Mouse (Mus musculus) adrenal gland, adult 18-20 months (tissue): ENCODE measurements at regions not wholly inside any gene's neighbourhood (a gene's known extent, or its start where the extent isn't known, plus 50 kb on each side); places are given as distances from the start of the nearest gene placed in this dataset.
"Not testable (repeated sequence)": the region's sequence is repeated elsewhere in the genome, so short reads cannot be mapped to it uniquely, and the experiment has no call there.

Experiments used
- DNase-seq, 2 experiments: peaks; one replicate each; pipeline ENCODE4 v3.0.0; 2021 to 2022; ENCODE audit warnings: low spot score in 2 of 2

DNA sequence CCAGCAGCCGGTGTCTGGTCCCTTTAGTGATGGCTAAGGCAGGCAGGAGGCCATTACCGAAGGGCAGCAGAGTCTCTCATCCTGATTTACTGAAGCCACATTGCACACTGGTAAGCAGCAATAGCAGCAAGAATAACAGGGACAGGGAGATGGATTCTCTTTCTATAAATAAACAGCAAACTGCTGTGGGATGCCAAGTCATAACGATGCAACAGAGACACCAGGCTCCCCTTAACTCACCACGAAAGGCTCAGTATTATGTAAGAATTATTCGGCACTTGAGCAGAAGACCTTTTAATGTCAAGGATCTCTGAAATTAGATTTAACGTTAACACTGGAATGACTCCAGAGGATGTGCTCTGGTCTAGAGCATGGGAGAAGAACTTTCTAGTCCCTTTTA lies 202.1 kb downstream of the Ddx10 start:
- DNase-seq: no peak

DNA sequence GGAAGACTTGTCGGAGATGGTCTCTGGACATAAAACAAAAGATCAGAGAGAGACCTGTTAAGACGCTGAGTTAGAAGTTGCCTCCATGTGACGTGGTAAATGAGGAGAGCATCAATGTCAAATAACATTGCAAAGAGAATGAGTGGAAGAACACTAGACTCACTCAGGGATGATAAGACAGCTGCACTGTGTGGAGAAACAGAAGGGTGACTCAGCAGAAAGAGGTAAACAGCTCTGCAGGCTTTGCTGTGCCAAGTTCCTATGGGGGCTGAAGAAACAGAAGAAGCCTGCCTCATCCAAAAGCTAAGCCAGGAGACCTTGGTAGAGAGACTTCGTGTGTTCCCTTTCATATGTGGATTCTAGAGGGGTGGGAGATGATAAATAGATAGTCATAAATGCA lies 214.1 kb downstream of the Ddx10 start:
- DNase-seq: no peak

DNA sequence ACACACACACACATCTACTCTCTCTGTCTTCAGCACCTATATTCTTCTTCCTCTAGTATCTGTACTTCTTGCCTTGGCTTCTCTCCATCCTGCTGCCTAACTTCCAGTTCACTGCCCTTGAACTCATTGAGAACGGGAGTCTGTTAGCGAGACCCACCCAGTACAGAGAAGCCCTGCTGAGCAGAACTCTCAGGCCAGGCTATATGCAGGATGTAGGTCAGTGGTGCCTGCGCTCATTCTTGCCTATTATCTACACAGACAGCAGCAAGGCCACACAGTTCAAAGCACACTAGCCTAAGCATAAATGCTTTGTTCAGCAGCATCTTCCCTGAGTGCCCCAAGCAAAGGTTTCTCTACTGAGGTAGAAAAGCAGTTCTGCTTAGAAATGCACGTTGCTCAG lies 225.8 kb downstream of the Ddx10 start:
- no peak for DNase-seq

DNA sequence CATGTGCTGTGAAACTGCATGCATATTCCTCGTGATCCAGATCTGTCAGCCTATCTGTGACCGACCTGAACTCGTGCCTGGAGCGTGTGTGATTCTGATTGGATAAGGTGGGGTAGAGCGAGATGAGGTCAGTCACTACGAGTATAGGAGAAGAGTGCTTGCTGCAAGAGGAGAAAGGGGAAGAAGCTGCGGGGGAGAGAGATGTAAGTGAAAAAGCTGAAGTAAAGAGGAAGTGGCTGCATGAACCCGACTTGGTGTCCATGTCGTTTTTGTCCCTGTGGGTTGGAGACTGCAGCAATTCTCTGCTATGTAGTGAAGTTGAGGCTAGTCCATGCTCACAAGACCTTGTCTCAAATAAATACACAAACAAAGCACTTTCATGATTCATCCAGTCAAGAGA lies 237.1 kb downstream of the Ddx10 start:
- no peak for DNase-seq

DNA sequence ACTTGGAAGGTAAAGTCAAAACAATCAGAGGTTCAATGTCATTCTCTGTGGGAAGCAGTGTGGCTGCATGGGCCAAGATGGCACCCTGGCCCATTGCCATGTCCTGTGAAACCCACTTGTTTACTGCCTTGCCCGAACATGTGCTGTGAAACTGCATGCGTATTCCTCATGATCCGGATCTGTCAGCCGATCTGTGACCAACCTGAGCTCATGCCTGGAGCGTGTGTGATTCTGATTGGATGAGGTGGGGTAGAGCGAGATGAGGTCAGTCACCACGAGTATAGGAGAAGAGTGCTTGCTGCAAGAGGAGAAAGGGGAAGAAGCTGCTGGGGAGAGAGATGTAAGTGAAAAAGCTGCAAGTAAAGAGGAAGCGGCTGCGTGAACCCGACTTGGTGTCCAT lies 240.5 kb downstream of the Ddx10 start:
- no peak for DNase-seq

DNA sequence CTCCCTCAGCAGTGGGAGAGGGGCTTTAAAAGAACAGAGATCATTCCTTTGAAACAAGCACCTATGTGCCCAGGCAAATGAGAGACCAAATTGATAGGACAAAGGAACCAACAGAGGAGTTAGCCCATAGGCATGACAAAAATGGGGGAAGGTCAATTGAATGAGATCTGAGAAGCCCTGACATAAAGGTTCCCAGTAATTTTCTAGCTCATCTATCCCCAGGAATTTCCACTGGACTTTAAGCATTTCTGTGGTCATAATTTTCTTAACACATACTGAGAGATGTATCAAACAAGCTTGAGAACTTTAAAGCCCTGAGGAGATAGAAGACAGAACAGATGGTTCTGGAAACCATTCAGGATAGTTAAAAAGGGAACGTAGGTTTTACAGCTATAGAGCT lies 241.8 kb downstream of the Ddx10 start:
- DNase-seq: no peak

DNA sequence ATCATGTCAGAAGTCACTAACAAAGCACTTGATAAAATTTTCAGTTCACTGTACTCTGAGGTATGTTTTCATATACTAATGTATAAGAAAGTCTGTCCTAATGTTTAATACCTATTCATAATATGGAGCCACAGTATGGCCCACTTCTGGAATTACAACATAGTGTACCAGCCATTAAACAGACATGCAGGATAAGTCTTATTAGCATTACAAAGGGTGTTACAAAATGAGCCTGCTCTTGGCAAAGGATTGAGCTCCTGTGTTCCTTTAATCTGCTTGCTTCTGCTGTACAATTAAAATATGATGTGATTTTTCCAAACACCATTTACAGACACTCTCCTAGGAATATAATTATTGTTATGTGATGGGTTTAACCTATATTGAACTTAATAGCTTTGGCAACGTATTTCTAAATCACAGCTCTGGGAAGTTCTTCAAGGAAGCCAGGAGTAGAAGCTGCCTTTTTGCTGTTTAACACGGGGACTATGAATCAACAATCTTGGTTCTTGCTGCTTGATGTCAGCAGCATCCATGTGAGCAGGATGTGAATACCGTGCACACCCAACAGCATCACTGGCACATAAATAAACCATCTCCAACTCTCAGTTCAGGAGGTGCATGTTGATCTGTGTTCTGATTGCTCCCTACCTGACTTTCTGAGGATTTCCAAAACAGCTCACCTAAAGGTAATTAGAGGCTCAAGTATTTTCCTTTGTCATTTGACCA lies 243.4 kb downstream of the Ddx10 start:
- no peak for DNase-seq

DNA sequence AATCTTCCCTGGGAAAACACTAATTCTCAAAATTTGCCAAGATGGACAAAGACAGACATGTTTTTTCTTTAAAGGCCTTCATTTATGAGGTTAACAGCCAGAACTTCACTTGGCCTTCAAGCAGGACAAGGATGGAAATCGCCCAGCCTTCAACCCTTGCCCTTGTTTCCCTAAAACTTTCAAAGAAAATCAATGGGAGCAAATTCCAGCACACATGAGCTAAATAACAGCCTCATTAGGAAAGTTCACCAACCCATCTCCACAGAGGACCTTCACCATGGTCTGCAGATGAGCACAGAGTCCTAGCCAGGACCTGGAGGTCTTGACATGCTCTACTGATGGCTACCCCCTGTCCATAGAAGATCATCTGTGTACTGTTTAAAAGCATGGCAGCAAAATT lies 271.8 kb downstream of the Ddx10 start:
- DNase-seq: no peak

DNA sequence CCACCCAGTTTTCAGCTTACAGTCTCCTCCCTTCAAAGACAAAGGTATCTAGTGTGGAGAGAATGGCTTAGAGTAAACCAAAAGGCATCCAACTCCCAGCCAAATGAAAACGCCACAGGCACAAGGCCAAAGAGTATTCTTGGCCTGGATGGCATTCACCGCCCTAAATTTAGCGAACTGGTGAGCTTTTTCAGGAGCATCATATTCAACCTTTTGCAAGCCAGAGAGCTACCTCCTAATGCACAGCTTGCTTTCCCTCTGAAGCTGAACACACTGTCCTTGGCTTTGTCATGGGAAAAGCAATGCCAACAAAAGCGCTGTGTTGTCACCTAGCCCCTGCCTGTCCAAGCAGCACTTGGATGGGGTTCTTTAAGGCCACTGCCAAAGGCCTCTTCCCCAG lies 282.2 kb downstream of the Ddx10 start:
- no peak for DNase-seq

DNA sequence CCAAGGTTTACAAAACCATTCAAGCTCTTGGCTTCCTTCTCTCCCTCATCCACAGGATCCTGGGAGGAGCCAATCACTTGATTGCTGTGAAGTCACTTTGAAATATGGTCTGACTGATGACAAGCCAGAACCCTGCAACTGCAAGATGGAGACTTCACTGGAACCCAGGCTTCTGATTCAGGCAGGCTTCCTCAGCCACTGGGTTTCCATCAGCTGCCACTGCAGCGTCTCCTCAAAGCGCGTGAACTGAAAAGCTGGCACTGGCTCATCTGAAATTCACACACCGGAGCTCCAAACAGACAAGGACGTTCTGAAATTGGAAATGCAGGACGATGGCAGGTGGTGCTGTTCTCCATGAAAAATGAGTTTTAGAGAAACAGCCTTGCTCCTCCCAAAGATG lies 280.1 kb upstream of the AI593442 start:
- DNase-seq: no peak

DNA sequence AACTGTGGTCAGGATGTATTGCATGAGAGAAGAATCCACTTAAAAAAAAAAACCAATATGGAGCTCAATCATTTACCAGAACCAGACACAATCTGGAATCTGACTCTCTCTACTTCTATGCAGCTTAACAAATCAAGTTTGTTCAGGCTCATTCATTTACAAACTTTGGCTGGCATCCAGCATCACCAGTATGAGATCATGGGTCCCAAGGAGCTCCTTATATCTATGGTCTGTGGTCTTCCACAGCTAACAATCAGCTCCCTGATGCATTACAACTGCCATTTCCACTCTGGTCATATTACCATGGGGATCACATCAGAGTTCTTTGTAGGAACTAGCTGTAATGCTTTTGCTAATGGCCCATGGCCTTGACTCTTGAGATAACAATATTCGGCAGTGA lies 277.7 kb upstream of the AI593442 start:
- DNase-seq: no peak

DNA sequence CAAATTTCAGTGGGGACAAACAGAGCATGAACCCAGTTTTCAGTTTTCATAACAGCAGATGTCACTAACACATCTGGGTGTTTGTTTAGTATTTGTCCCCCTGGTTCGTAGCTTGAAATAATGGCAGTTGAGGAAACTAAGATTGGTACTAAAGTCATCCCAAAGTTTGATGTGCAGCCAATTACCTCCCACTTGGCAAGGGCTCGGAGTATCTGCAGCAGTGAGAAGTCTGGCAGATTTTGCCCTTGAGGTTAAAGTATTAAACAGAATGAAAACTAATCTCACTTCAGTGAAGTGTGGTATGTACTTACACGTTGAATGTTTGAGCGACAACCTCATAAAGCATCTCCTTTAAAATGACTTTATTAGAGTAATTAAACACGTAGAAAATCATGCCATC lies 264.5 kb upstream of the AI593442 start:
- no peak for DNase-seq

DNA sequence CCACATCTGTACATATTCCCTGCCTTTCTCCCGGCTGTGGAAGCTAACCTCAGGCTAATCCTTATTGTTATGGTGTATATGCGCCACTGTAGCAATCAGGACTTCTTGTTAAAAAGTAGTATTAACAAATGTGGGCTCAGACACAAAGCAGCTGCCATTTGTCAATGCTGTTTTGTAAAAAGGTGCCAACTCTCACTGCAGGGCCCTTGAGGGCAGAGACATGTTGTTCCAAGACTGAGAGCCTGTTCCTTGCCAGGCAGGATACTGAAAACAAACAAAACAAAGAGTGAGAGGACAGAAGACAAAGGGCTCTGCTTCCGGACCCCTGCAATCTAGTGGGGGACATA lies 262.0 kb upstream of the AI593442 start:
- DNase-seq: no peak

DNA sequence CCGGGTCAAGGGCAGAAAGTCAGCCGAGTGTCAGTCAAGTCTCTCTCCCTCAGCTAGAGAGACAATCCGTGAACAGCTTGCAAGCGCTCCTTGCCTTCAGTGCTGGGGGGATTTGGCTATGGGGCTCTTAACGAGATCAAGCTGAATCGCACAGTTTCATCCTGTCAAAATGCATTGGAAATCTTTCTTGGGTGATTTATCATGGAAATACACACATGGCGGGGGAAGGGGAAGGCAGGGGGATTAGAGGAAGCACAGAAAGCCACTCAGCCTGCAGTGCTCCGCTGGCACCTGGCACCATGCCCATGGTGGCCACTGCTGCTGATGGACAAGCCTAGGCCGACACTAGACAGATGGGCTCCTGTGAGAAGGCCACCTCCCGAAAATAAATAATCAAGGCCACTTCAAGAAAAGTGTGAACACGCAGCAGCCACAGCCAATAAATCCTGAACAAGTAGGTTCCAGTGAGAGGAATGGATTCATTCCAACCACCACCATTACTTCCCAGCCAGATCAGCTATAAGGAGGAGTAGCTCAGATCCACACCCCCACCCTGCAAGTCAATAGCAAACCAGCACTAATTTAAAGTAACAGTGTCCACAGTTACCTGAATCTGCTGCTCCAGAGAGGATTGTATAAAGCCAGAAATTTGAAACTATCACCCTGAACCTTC lies 261.5 kb upstream of the AI593442 start:
- peak; percentile 6 to 22 for DNase-seq

DNA sequence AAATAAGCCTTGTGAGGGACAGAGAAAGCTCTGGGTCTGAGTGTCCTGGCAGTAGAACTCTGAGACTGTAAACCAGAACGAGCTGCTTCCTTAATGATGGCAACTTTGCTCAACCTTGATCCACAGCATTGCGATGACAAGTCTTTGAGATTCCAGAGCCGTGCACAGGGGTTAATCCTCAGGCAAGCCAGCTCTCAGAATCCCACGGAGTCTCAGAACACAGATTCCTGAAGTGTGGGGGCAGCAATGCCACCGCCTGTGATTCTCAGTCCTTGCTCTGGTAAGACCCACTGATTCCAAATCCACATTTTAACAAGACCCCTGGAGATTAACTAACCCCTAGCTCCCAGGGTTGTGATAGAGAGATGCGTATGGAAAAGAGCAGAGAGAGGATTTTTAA lies 255.5 kb upstream of the AI593442 start:
- no peak for DNase-seq

DNA sequence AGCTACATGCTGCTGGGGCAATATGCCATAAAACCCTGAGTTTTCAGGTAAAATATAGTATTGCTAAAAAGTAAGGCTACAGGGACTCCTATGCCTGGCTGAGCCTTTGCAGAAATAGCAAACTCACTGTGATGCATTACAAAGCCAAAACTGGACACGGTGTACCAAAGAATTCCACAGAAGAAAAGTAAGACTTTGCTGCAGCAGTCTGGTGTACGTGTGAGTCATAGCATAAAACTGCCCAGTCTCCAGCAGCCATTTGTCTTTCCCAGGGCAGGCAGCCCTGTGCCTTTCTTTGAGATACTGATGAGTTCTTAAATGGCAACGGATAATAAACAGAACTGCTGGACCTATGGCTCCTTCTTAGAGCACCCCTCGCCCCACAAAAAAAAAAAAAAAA lies 237.9 kb upstream of the AI593442 start:
- no peak for DNase-seq

DNA sequence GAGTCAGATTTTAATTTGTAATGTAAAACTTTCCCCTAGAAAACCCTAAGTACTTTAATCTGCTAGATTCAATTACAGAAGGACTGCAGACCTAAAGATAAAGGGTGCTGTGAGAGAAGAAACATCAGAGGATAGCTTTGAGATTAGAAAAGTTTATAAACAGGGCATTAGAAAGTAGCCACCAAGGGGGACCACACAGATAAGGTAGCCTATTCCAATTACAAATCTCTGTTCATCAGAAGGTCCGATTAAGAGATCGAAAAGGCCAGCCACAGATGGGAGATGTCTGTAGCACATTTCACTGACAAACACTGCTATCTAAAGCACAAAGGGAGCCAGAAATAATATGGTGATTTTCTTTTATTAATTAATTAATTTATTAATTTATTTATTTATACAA lies 209.1 kb upstream of the AI593442 start:
- not testable (repeated sequence) for DNase-seq

DNA sequence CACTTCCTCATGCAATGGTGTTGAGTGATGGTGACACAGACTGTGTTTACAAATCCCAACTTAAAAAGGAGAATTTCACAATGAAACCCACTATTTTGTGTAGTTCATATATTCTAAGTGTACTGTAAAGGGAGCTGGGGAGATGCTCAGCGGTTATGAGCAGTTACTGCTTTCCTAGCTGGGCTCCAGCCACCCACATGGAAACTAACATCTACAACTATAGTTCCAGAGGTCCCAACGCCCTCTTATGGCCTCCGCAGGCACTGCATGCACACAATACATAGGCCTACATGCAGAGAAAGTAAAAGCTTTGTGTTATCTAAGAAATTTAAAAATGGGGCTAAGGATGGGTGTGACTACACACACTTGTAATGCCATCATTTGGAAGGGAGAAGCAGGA lies 208.4 kb upstream of the AI593442 start:
- not testable (repeated sequence) for DNase-seq

DNA sequence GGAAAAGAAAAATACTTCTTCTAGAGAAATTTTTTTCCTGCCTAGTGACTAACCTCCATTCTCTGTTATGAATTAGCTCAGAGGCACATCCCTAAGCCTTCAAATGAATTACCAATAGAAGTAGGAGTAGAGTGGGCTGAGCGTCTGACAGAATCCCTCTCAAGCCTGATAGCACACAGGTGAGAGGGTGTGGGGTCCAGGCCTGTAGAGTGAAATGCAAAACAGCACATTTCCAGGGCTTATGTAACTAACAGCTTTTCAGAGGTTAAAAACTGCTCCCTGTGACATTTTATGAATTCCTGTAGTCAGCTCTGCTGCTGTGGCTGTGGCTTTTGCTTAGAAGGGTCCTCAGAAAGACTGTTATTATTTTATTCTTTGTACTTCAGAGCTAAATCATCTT lies 187.7 kb upstream of the AI593442 start:
- DNase-seq: no peak

DNA sequence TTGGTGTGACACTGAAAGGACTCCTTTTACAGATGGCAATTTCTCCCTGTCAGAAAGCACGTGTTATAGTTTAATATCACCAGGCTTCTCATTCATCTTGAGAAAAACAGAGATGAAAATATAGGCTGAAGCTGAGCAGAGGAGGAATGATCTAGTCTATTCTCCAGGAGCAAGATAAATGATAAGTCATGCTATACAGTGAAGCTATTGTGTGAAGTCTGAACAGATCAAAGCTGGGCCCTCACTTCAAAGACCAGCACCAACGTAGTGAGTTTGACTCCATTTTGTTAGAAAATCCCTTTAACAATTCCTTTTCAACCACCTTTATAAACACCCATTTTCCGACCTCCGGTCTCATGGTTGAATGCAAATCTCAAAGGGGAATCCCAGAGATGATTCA lies 180.7 kb upstream of the AI593442 start:
- DNase-seq: no peak

DNA sequence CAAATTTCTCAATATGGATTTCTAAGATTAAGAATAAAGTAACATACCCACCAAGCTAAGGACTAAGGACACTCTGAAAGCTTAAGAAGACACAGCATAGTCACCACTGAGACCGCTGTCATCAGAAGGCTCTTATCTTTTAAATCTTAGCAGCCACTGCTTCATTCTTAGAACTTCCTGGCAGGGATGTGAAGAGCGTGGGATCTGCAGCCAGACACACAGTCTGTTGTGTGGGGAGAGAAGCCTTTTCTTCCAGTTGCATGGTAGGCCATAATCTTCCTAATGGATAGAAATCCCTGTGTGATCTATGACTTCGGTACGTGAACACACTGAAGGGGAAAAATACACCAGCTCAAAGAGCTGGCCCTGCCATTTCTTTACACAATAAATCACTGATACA lies 178.8 kb upstream of the AI593442 start:
- no peak for DNase-seq

DNA sequence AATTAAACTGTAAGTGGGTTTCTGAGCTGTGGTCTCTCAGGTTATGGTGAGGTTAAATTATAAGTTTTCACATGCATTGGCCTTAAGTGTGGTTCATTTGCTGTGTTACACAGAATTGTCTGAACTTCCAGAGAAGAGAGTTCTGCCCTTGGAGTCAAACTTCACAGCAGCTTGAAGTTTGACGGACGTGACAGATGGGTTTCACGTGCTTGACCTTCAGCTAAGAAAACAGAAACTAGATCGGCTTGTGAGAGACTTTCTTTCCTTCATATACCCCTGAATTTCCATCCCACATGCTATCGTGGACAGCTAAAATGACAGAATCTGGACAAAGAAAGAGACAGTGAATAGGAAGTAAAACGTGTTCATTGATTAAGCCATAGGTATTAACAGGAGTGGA lies 173.8 kb upstream of the AI593442 start:
- DNase-seq: no peak

DNA sequence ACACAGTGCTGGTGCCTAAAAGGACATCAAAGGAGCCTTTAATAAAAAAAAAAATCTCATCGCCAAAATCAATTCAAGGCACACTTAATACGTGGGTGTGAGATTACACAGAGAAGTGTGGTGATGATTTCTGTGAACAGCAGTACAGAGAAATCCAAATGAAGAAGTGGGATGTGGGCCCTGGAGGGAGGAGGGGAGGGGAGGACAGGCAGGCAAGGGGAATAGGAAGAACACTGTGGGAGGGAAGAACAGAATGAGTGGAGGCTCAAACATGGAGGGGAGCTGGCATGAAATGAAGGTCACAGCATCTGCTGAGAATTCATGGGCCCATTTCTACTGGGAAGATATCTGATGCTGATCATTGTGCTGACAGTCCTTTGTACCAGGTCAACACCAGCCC lies 171.0 kb upstream of the AI593442 start:
- DNase-seq: no peak
